Mouse (Mus musculus): ENCODE measurements around the gene Prkar1a.

The Prkar1a gene

GRCm38 (mm10) chr11:109707442-109707841 lies 58.2 kb downstream of the Prkar1a start:
- DNase-seq: no peak

DNA sequence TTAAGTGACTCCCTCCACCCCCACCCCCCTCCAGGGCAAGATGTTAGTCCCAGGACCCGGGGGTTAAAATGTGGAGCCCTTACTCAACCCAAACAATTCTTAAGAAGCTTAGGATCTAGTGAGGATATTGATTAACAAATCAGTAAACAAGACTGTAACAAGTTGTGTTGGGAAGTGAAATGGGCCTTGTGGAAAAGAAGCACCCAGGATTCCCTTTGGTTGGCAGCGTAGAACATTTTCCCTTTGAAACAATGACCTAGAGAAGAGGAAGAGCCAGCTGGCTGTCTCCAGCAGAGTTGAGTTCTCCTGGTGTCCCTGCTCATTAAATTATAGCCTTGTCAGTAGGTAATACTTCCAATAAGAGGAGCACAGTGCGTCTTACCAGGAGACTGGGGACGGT lies 59.6 kb downstream of the Prkar1a start:
- no peak for DNase-seq

DNA sequence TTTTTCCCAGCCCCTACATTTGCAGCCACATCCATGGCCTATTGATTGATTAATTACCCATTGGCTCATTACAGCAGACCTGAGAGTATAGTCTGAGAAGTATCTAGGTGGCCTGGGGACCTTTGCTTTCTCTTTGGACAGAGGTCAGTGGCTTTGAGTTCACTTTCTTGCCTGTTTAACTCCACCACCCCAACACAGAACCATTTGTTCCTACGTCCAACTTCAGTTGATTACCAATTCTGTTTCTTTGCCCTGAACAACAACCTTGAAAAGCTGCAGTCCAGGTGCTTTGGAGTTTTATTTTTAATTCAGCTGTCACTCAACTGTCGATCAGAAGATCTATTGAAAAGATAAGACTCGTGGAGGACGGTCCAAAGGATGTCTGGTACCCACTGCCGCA lies 60.3 kb downstream of the Prkar1a start:
- no peak for DNase-seq

DNA sequence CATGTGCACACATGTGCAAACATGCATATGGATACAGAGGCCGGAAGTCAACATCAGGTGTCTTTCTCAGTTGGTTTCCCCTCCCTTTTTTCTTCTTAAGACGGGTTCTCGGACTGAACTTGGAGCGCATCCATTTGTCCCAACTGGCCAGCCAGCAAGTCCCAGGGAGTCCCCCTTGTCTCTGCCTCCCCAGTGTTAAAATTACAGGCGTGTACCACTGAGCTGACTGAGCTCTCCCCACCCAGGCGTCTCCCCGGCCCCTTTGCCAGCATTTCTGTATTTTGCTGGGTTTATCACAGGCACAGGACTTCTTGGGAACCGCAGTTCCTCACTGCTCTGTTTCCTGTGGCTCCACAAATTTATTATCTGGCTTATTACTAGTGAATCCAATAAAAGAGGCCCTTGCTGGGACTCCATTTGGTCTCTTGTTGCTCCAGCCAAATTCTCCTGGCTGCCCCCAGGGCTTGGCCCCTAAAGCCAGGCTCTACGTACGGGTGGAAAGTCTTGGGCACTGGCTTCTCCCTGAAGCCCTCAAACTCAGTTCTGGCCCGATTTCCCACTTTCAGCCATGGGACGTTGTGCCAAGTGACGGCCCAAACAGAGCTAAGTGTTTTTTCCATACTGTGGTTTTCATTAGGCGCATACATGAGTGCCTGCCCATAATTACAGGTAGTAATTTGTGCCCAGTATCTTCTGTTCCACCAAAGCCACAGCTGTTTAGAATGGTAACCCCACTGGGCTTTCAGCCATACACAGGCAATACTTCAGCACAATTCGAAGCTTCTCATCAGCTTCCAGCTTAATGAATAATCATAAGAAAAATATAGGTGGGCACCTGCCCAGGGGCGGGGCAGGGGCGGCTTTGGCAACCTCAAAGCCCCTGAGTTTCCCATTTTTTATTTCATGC lies 65.4 kb downstream of the Prkar1a start:
- DNase-seq: no peak

GRCm38 (mm10) chr11:109715311-109715781 lies 66.1 kb downstream of the Prkar1a start:
- DNase-seq: no peak

DNA sequence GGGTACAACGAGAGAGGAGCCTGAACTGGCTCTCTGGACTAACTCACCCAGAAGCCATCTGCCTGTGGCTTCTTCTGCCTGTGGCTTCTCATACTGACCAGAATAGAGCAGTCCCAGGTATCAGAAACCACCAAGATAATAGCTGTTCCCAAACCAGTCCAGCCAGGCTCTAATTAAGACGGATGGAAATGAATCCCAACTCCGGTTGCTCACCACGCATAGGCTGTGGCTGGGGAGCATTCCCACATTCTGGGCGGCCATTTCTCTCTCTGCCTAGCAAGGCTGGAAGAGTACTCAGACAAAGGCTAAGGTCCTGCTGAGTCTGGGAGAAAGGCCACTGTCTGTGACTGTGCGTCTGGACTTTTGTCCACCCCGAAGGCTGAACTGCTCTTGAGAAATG lies 67.8 kb downstream of the Prkar1a start:
- DNase-seq: no peak

GRCm38 (mm10) chr11:109717448-109717847 lies 68.2 kb downstream of the Prkar1a start:
- DNase-seq: peak; percentile 81

GRCm38 (mm10) chr11:109717966-109718895 lies 69.0 kb downstream of the Prkar1a start:
- no peak for DNase-seq

All from right cerebral cortex, adult 18-20 months (tissue).